Mouse (Mus musculus): Measurements from ENCODE around the gene Cpeb1.

The Cpeb1 gene

DNA sequence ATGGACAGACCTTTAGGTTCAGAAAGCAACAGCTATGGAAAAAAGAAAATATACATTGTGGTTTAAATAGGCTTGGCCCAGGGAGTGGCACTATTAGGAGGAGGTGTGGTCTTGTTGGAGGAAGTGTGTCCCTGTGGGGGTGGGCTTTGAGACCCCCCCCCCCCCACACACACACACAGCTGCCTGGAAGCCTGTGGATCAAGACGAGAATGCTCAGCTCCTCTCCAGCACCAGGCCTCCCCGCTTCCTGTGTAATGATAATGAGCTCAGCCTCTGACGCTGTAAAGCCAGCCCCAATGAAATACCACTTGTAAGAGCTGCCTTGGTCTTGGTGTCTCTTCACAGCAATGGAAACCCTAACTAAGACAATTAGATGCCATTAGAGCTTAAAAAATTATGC, 124.5 kb downstream of the Cpeb1 start:
- in situ Hi-C loops (cut with MboI, MseI): no loop called here

DNA sequence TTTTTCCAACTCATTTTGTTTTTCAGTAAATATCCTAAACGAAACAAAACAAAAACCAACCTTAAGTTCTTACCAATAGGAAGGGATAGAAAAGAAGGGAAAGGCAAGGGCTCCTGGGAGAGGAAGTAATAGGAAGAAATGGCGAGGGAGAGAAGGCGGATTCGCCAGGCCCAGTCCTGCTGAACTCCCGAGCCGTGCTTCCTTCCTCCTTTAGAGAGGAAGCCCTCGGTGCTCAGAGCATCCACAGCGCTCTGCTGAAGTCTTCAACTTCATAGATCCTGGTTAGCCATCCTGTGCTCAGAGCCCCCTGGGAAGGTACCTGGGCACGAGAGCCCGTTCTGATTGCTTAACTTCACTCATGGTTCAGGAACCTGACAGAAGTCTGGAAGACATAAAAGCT, 127.6 kb downstream of the Cpeb1 start:
- in situ Hi-C loops (cut with MboI, MseI): no loop called here

DNA sequence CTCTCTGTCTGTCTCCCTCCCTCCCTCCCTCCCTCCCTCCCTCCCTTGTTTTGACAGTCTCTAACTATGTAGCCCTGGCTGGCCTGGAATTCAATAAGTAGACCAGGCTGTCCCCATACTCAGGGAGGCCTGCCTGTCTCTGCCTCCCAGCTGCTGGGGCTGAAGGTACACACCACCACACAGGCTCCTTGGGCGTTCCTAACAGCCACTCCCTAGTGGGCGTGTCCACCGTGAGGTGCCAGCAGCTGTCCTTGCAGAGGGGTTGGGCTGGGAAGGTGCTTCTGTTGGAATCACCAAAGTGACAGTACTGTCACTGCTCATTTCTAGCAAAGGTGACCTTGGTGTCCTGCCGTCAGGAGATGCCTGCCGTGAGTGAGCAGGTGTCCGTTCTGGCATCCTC, 128.4 kb downstream of the Cpeb1 start:
- in situ Hi-C loops (cut with MboI, MseI): no loop called here

DNA sequence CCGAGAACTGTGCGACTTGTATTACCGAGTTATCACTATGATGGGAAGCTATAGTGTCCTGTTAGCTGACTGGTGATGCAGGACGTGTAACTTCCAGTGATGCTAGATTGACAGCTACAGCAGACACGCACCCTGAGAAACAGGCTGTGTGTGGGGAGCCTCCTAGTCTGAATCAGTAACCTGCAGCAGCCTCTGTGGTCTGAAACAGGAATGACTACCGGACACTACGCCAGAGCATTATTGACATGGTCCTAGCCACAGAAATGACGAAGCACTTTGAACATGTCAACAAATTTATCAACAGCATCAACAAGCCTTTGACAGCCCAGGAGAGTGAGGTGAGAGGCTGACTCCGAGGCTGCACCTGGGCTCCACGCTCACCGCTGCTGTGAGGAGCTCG, 129.2 kb downstream of the Cpeb1 start:
- in situ Hi-C loops (cut with MboI, MseI): no loop called here

DNA sequence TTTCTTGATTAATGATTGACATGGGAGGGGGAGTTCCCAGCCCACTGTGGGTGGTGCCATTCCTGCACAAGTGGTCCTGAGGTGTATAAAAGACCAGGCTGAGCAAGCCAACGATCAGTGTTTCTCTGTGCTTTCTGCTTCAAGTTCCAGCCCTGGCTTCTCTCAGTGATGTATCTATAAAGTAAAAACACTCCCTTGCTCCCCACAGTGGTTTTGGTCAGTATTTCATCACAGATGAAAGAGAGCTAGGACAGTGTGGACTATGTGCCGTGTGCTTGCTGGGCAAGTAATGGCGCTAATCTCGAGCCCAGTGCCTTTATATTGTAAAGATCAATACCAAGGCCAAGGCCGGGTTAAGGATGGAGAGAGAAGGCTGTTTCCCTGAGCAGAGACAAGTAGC, 133.5 kb downstream of the Cpeb1 start:
- in situ Hi-C loops (cut with MboI, MseI): no loop called here

DNA sequence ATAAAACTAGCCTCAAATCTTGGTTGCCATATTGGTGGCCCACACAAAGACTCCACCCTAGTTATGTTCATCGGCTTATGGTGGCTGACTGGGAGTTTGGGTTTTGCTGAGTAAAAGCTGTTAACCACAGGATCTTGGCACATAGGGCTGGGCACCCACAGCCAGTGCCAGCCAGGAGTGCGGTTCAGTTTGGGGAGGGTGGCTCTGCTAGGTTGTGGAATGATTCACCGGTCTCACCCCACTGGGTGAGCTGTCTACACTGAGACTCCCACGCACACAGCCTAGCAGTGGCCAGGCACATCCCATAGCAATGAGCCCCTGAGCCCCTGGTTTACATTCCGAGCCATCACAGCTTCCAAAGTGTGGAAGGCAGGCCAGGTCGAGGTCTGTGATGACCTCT, 135.5 kb downstream of the Cpeb1 start:
- in situ Hi-C loops (cut with MboI, MseI): loop anchor here (10.0 kb wide), 1 partner anchor 155 kb away; no protein-coding TSS in a partner anchor

DNA sequence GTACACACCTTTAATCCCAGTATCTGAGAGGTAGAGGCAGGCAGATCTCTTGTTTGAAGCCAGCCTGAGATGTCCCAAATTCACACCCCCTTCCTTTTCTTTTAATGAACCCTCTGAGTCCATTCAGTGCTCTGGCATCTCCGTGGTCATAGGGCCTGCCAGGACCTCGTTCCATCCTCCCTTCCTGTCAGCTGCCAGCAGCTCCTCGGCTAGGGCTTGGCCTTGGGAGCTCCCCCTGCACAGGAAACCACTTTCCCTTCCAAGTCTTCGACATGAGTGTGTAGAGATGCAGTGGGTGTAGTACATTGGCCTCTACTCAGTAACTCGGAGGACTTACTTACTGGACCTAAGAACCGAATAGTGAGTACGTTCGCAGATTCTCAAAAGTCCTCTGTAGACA, 139.7 kb downstream of the Cpeb1 start:
- in situ Hi-C loops (cut with MboI, MseI): loop anchor here (10.0 kb wide), 1 partner anchor 151 kb away; no protein-coding TSS in a partner anchor

DNA sequence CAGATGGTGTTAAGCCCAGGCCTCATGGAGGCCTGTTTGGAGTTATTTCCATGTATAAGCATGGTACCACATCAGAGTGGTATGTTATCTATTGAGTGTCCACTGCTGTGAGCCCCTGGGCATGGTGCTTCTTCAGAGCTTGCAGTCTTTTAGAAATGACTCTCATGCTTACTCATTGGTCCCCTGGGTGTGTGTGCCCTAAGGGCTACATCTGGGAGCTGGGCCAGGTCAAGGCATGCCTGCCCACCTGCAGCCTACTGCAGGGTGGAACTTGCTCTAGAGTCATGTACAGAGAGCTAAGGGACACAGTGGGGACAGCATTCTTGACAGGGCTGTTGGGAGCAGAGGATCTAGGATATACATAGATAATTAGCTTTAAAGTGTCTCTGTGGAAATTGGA, 143.7 kb downstream of the Cpeb1 start:
- in situ Hi-C loops (cut with MboI, MseI): loop anchor here (10.0 kb wide), 1 partner anchor 147 kb away; no protein-coding TSS in a partner anchor

DNA sequence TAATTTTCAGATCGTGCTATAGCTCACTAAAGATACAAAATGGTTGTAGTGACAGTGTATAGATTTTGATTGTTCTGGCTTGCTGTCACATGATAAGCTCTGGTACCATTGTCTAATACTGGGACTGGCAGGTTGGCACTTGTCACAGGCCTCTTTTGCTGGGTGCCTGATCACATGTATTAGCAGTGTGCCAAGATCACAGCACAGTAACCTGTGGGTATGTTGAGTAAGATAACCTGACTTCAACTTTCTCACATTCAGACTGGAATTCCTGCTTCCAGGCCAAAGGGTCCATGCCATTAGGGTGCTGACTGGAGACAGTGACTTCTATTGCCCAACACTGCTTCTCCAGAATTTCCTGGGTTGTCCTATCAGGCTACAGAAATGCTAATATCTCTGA, 144.1 kb downstream of the Cpeb1 start:
- in situ Hi-C loops (cut with MboI, MseI): loop anchor here (10.0 kb wide), 1 partner anchor 146 kb away; no protein-coding TSS in a partner anchor

DNA sequence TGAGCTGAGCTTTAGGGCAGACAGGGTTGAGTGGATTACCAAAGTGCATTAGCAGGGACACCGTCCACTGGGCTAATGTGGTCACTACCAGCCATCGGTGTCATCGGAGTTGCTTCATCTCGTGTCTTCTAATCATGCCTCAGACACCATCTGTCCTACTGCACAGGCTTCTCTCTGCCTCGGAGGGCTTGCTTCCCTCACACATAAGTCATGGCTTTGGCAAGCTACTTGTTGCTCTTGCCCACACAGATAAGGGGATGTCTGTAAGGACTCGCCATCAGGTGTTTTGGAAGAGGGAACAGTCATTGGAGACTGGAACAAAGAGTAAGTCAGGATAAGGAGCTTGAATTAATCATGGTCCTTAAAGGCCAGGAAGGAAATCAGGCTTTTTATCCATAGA, 146.0 kb downstream of the Cpeb1 start:
- in situ Hi-C loops (cut with MboI, MseI): no loop called here

DNA sequence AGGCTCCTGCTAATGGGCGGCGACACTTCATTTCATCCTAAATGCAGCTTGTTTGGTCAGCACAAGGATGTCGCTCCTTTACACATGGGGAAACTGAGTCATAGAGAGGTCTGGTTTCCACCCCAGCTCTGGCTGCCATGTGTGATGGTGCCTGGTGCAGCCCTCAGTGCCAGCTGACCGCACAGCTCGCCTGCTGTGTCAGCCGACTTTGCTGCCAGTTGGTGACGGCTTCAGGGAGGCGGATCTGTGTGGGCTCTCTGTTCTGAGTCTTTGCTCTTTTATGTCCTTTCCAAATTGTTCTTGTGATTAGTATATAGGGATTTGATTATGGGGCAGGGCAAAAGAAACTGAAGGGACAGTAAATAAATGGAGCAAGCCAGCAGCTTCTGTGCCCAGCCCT, 147.5 kb downstream of the Cpeb1 start:
- in situ Hi-C loops (cut with MboI, MseI): no loop called here

DNA sequence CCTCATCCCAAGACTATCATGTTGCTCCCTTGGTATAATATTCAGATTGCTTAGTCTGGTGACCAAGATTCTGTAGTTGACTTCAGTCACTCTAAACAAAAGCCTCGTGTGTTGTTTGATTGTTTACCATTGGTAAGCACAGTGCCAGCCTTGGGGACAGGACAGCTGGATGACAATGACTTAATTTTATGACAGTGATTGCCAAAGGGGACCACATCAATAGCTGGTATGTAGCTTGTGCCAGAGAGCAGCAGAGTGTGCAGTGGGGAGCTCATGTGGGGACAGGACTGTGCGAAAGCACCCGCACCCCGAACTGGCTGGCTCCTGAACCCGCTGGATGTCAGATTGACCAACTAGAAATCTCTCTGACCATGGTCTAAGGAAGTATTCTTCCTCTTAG, 150.6 kb downstream of the Cpeb1 start:
- in situ Hi-C loops (cut with MboI, MseI): no loop called here

DNA sequence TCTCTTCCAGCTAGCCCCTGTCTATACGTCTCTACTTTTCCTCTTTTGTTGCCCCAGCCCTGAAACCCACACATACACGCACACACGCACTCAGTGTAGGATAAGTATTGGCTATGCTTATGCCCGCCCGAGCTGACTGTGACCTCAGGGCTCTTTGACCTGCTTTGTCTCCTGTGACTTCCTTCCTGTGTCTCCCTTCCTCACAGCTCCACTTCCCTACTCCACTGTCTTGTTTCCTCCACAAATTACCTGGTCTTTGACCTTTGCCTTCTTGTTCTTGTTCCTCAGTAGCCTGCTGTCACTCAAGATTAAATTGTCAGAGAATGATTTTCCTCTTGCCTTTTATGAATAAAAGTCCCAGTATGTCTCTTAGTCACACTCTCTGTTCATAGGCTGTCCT, 151.2 kb downstream of the Cpeb1 start:
- in situ Hi-C loops (cut with MboI, MseI): no loop called here

DNA sequence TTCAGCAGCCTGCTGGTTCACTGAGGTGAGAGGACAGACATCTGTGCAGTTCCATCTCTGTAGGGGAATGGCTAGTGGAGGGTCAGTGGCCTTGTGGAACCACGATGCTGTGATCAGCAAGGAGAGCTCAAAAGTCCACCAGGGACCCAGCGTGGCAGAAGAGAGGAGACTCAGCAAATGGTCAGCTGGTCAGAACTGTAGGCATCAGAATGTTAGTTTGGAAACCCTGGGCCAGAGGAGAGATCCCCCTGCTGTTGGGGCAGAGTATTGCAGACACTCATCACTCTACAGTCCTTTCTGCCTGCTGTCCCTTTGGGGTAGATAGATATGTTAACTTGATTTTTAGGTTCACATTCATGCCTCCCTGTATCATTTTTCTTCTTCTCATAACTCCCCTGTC, 151.6 kb downstream of the Cpeb1 start:
- in situ Hi-C loops (cut with MboI, MseI): no loop called here

DNA sequence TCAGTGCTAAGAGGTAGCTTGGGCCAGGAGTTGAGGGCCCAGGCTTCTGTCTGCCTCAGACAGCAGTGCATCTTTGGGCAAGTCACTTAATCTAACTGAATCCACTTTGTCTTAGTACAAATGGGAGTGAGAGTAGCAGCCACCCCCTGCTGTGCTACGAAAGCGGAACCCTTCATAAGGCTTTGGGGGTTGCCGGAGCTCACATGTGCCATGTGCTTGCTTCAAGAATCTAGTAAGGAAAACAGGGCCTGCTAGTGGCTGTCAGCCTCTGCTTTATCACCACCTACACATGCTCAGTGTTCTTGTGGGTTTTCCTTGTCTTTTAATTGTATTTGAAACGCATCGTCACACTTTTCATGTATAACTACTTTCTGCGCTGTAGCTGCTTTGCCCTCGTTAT, 153.9 kb downstream of the Cpeb1 start:
- in situ Hi-C loops (cut with MboI, MseI): no loop called here

DNA sequence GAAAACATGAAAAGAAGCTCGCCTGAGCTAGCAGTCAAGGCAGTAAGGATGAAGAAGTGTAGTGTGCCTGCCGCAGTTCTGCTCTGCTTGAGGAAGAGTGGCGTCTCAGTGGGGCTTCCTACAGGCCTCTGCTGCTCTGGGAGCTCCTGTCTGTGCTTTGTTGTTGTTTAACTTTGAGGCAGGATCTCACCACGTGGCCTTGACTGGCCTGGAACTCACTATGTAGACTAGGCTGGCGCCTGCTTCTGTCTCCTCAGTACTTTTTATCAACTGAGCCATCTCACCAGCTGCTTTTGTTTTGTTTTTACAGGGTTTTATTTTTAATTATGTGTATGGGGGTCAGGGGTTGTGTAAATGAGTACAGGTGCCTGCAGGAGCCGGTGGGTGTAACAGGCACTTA, 157.1 kb downstream of the Cpeb1 start:
- in situ Hi-C loops (cut with MboI, MseI): no loop called here

Data from T-helper 1 cell (primary cell).